Mouse (Mus musculus) brown adipose tissue, adult 24 weeks (tissue): ENCODE results near the gene Ccdc159. TPM values are rescaled to one million over a fixed set of nuclear protein-coding genes. Genes with fewer than 3 reads are reported as not detected.

ENCODE experiments used
- H3K27ac ChIP-seq: fragments of 200-500 bp; replicated peaks from 2 replicates; pipeline ENCODE4 v1.5.1; 2012; ENCODE audit warnings: low read depth, mild to moderate bottlenecking, low read length
- H3K4me1 ChIP-seq: fragments of 200-500 bp; 2 replicates; pipeline ENCODE4 v1.6.1; 2012; ENCODE audit warnings: low read length, mixed read lengths; ENCODE audit not compliant: control insufficient read depth, insufficient read depth, insufficient read length
- H3K4me3 ChIP-seq: fragments of 200-500 bp; 2 replicates; pipeline ENCODE4 v1.5.1; 2012; ENCODE audit warnings: low read depth, mild to moderate bottlenecking, low read length, moderate library complexity; ENCODE audit not compliant: insufficient read depth
- polyA plus RNA-seq: library from polyadenylated mRNA; stranded (reverse); fragments of >200 nt; gene quantifications from 2 replicates; pipeline ENCODE4 v1.2.4, GENCODE M21; 2012; ENCODE audit not compliant: missing spikeins, insufficient read depth, insufficient read length

Gene Ccdc159
- polyA plus RNA-seq, 1 experiment = 3.7 TPM

GRCm38 (mm10) chr9:21947540-21948130 is 20.4 kb downstream of the Ccdc159 start:
- H3K4me1 ChIP-seq = no peaks in the 10 kb centered on the region
- no peak overlapping the region for H3K4me3 ChIP-seq
- no peak overlapping the region for H3K27ac ChIP-seq

GRCm38 (mm10) chr9:21948146-21948545 is 20.9 kb downstream of the Ccdc159 start:
- H3K4me1 ChIP-seq = no peaks in the 10 kb centered on the region

GRCm38 (mm10) chr9:21948790-21949189 is 21.5 kb downstream of the Ccdc159 start:
- Histone ChIP-seq H3K4me1 (no peaks in the 10 kb centered on the region), H3K4me3 (no peak overlapping the region), H3K27ac (no peak overlapping the region)

More at GRCm38 (mm10) chr9:21948146-21948545, 20.9 kb downstream of the Ccdc159 start:
- no peak overlapping the region for H3K27ac ChIP-seq
- H3K4me3 ChIP-seq = no peak overlapping the region

DNA sequence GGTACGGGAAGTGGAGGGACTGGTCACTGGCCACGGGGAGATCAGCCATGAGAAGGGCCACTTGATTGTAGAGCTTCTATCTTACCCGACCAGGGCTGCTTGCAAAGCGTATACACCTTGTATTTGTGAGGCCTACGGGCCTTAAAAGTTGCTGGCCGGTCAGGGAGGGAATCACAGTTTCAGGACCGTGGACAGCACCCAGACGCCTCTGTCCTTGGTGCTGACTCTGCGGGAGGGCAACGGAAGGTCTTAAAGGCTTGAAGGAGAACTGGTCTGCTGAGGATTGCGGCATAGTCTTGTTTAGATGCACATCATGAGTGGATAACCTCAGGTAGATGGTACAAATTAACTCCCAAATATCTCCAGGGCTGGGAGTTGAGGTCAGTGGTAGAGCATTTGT is 23.1 kb downstream of the Ccdc159 start:
- Histone ChIP-seq H3K4me1 (no peaks in the 10 kb centered on the region), H3K27ac (no peak overlapping the region), H3K4me3 (no peak overlapping the region)

DNA sequence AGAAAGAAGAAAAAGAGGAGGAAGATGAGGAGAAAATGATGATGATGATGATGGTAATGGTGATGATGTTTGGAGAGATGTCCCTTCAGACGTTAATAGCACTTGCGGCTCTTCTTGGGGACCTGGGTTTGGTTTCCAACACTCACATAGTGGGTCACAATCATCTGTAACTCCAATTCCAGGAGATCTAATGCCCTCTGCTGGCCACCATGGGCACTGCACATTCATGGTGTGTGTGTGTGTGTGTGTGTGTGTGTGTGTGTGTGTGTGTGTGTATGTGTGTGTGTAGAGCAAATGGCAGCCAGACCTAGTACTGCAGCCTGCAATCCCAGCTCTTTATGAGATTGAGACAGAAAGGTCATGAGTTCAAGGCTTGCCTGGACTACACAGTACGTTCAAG is 24.7 kb downstream of the Ccdc159 start:
- Histone ChIP-seq H3K27ac (no peak overlapping the region), H3K4me3 (no peak overlapping the region), H3K4me1 (no peaks in the 10 kb centered on the region)

GRCm38 (mm10) chr9:21953600-21953999 is 26.3 kb downstream of the Ccdc159 start:
- Histone ChIP-seq H3K4me3 (no peak overlapping the region), H3K4me1 (no peaks in the 10 kb centered on the region; the same call in 1 of the 2 replicates), H3K27ac (no peak overlapping the region)

- Histone ChIP-seq H3K4me3 (no peak overlapping the region), H3K27ac (no peak overlapping the region), H3K4me1 (no peaks in the 10 kb centered on the region; the same call in 1 of the 2 replicates)
These were observed 27.4 kb downstream of the Ccdc159 start for GRCm38 (mm10) chr9:21954635-21955034.

- Histone ChIP-seq H3K4me3 (peak overlapping the region; percentile 69), H3K4me1 (peaks cover 2% of the 10 kb centered on the region), H3K27ac (peak overlapping the region; percentile 42)
These were observed 27.9 kb downstream of the Ccdc159 start for GRCm38 (mm10) chr9:21955225-21955569.

- Histone ChIP-seq H3K27ac (peak within 1 kb of the TSS; percentile 74), H3K4me3 (peak within 1 kb of the TSS; percentile 69), H3K4me1 (peaks cover 7% of the 10 kb centered on the region)
These were observed 28.5 kb downstream of the Ccdc159 start, which contains the start of gene Swsap1 for GRCm38 (mm10) chr9:21955570-21956281. Gene Swsap1 (plus strand): TSS chr9:21955755.

- H3K27ac ChIP-seq = no peak overlapping the region
- H3K4me1 ChIP-seq = peaks cover 12% of the 10 kb centered on the region
- no peak overlapping the region for H3K4me3 ChIP-seq
These were observed 31.1 kb downstream of the Ccdc159 start for GRCm38 (mm10) chr9:21958372-21958771.

DNA sequence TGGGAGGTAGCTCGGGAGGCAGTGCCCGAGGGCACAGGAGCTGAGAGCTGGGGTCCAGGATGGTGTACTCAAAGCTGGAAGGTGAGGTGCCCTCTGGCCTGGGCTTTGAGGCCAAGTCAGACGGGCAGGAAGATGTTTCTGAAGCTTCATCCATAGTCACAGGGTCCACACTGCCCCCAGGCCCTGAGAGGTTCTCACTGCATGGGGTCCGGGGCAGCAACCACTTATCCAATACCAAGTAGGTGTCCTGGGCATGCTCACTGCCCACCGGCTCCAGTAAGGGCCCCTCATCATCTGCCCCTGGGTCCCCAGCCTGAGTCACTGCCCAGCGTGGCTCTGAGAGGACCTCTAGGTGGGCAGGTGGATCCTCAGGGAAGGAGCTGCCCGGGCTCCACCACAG is 32.0 kb downstream of the Ccdc159 start:
- no peak overlapping the region for H3K4me3 ChIP-seq
- peaks cover 12% of the 10 kb centered on the region for H3K4me1 ChIP-seq
- no peak overlapping the region for H3K27ac ChIP-seq

- Histone ChIP-seq H3K4me1 (peaks cover 12% of the 10 kb centered on the region), H3K27ac (peak overlapping the region; percentile 4; the same call in 1 of the 2 replicates), H3K4me3 (no peak overlapping the region)
These were observed 32.9 kb downstream of the Ccdc159 start for GRCm38 (mm10) chr9:21960135-21960534.

DNA sequence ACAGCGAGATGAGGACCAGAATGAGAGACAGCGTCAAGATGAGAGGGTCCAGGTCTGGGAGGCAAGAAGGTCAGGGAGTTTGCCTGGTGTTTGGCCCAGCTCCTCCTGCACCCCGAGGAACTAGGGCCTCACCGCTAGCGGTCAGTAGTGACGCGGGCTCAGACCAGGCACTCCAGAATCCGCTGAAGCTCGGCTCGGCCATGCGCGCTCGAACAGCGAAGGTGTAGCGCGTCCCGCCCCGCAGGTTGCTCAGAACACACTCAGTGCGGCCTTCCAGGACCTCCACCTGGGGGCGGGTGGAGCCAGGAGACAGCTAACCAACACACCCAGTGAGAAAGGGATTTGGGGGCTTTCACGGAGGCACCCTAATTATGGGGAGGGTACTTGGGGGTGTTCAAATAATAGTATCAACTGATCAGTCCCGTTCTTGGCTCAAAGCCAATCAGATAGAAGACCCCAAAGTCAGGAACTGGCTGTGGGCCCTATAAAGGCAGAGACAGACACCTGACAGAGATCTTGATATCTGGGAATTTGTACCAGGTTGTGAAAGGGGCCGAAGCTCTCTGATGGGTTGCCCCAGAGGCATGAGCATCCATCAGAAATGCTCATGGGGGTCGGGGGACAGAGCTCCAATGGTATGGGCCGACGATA is 33.4 kb downstream of the Ccdc159 start:
- no peak overlapping the region for H3K4me3 ChIP-seq
- peaks cover 12% of the 10 kb centered on the region for H3K4me1 ChIP-seq
- H3K27ac ChIP-seq = peak overlapping the region; percentile 4; the same call in 1 of the 2 replicates

DNA sequence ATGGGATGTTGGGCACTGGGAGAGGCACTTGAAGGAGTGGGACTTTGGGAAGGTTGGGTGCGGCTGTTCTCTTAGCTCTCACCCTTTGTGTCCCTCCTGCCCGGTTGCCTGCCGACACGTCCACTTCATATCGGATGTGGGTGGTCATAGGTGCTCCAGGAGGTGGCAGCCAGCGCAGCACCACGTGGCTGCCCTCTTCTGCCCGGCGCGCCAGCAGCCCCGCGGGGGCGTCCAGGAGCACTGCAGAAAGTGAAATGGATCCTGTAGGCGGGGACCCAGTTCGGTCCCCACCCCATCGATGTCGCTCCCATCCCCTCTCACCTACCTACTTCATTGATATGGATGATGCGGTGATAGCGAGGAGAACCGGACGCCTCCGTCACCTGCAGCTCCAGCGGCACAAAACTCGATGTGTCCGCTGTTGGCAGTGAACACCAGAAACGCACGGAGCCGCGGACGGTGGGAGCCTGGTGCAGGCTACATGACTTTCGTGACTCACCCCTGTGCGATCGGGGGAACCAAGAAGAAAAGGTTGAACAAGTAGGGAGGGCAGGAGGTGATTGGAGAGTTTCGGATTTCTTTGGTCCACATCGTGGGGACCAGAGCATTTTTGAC is 34.2 kb downstream of the Ccdc159 start:
- Histone ChIP-seq H3K4me3 (peak overlapping the region; percentile 64), H3K4me1 (peaks cover 12% of the 10 kb centered on the region), H3K27ac (no peak overlapping the region)

DNA sequence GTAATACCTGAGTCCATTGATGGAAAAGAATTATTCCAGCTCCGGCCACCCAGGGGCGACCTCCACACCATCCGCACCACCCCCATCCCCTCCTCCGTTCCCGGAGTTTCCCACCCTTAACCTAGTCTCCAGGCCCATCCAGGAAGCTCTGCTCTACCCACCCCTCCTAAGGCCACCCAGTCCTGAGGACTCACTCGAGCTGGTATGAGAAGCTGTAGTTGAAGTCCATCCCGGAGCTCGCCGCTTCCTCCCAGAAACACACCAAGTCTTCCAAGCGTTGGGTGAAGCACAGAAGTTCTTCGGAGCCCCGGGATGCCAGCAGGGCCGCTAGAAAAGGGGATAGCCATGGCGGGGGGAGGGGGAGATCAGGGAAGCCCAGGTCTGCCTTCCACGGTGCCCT is 34.7 kb downstream of the Ccdc159 start:
- peak overlapping the region; percentile 64 for H3K4me3 ChIP-seq
- H3K4me1 ChIP-seq = peaks cover 12% of the 10 kb centered on the region
- no peak overlapping the region for H3K27ac ChIP-seq
